Mouse (Mus musculus) natural killer cell, adult 2 months (primary cell): Measurements from ENCODE around the gene Coch.
"Not testable (repeated sequence)": the region's sequence is repeated elsewhere in the genome, so short reads cannot be mapped to it uniquely, and the experiment has no call there.

Source experiments
- DNase-seq, 2 experiments: peaks; one replicate each; pipeline ENCODE4 v3.0.0; 2022; ENCODE audit warnings: low spot score in 2 of 2

The Coch gene

DNA sequence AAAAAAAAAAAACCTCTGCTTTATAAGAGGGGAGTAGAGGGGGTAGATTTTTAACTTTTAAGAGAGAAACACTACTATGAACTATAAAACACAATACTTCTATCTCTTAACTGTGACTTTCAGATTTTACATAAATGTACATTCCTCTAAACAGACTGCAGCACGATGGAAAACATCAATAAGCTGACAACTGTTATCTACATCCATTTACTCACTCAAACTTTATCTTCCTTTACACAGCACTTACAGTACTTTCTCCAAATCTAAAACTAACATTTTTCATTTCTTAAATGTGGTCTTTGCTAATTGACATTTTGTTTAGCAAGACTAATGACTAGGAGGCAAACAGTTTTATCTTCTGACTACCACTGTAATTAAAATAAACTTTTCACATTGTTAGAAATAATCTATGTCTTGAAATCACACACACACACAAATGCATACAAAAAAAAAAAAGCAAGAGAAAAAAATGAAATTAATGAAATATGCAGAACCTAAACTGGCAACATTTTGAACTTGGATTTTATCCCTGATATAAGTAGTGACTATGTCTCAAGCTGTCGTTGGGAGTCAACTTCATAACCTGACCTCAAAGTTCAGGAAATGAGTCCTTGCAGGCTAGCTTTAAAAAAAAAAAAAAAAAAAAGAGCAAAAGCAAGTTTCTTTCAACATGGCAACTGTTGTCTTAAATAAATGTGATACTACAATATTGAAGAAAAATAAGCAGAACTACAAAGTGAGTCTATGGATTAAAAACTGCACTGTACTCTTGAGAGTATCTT, 43.7 kb downstream of the Coch start:
- DNase-seq, result no peak

DNA sequence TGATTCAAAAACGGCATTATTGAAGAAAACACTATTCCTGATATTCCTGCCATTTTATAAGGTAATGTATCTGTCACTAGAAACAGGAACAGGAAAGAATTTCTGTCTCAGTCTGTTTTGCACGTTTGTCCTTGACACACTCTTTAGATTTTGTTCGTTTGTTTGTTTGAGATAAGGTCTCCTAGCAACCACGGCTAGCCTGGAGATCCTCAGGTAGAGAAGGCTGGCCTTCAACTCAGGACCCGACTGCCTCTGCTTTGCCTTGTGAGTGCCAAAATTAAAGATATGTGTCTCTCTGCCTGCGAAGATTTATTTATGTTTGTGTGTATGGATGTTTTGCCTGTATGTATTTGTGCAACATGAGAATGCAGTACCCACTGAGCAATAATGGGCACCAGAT, 48.7 kb downstream of the Coch start:
- no peak for DNase-seq

- not testable (repeated sequence) for DNase-seq
These were observed 56.3 kb downstream of the Coch start for GRCm38 (mm10) chr12:51649401-51649800.
